Mouse (Mus musculus) ES-Bruce4 (cell line): Measurements from ENCODE around the gene Hypk. TPM values are rescaled to one million over a fixed set of nuclear protein-coding genes. Genes with fewer than 3 reads are reported as not detected.
"Not testable (repeated sequence)": the region's sequence is repeated elsewhere in the genome, so short reads cannot be mapped to it uniquely, and the experiment has no call there.

ENCODE experiments used
- H3K27ac ChIP-seq: 2 replicates; pipeline ENCODE4 v1.5.1; 2012; ENCODE audit warnings: low read length, inconsistent platforms; ENCODE audit not compliant: insufficient read depth
- H3K27me3 ChIP-seq: 2 replicates; pipeline ENCODE4 v1.6.1; 2012; ENCODE audit warnings: mild to moderate bottlenecking, low read length, inconsistent platforms; ENCODE audit not compliant: control insufficient read depth, poor library complexity, insufficient read depth, severe bottlenecking
- H3K36me3 ChIP-seq: 2 replicates; pipeline ENCODE4 v1.6.1; 2012; ENCODE audit warnings: inconsistent platforms, mild to moderate bottlenecking, low read length, moderate library complexity; ENCODE audit not compliant: control insufficient read depth, poor library complexity, insufficient read depth, severe bottlenecking
- H3K4me1 ChIP-seq: one replicate; pipeline ENCODE4 v1.8.1; 2011; ENCODE audit warnings: low read length; ENCODE audit not compliant: control insufficient read depth, insufficient read depth
- H3K4me3 ChIP-seq: 2 replicates; pipeline ENCODE4 v1.5.1; 2011; ENCODE audit warnings: low read depth, mild to moderate bottlenecking, low read length
- H3K9ac ChIP-seq: 2 replicates; pipeline ENCODE4 v1.6.1; 2012; ENCODE audit warnings: low read depth, mild to moderate bottlenecking, inconsistent platforms; ENCODE audit not compliant: poor library complexity, severe bottlenecking
- H3K9me3 ChIP-seq: replicated peaks from 2 replicates; pipeline ENCODE4 v1.6.1; 2012; ENCODE audit warnings: mild to moderate bottlenecking, low read length, inconsistent platforms; ENCODE audit not compliant: control insufficient read depth, poor library complexity, insufficient read depth, severe bottlenecking
- CTCF ChIP-seq: IDR thresholded peaks from one replicate; pipeline ENCODE4 v1.8.1; 2011; ENCODE audit warnings: low read depth, low read length
- EP300 ChIP-seq: IDR thresholded peaks from 2 replicates; pipeline ENCODE4 v1.6.1; 2011; ENCODE audit warnings: low read depth, low read length; ENCODE audit not compliant: insufficient read depth
- POLR2A ChIP-seq: IDR thresholded peaks from one replicate; pipeline ENCODE4 v1.8.1; 2011; ENCODE audit warnings: low read length; ENCODE audit not compliant: insufficient read depth
- polyA plus RNA-seq: library from polyadenylated mRNA; stranded (reverse); fragments of >200 nt; gene quantifications from 2 replicates; pipeline ENCODE4 v1.2.4, GENCODE M21; 2011; ENCODE audit warnings: low read depth; ENCODE audit not compliant: missing spikeins, insufficient read depth, insufficient read length

Hypk gene
- polyA plus RNA-seq, 1 experiment, result 102 TPM

GRCm38 (mm10) chr2:121477491-121478266 lies 24.6 kb downstream of the Hypk start:
- H3K4me3 ChIP-seq, result no peak overlapping the region
- no peak overlapping the region for H3K9ac ChIP-seq
- no peaks in the 10 kb centered on the region for H3K4me1 ChIP-seq
- H3K27me3 ChIP-seq, result no peaks in the 10 kb centered on the region
- no peak overlapping the region for H3K27ac ChIP-seq
- no peaks in the 10 kb centered on the region for H3K36me3 ChIP-seq
- no peaks in the 10 kb centered on the region for H3K9me3 ChIP-seq
- TF ChIP-seq POLR2A, result no peak

GRCm38 (mm10) chr2:121480498-121480897 lies 27.4 kb downstream of the Hypk start:
- no peak overlapping the region for H3K27ac ChIP-seq
- TF ChIP-seq CTCF (peak; percentile 85), POLR2A (no peak)
- H3K9ac ChIP-seq, result no peak overlapping the region
- H3K4me3 ChIP-seq, result no peak overlapping the region
- H3K27me3 ChIP-seq, result no peaks in the 10 kb centered on the region
- H3K36me3 ChIP-seq, result no peaks in the 10 kb centered on the region
- H3K4me1 ChIP-seq, result peaks cover 2% of the 10 kb centered on the region
- H3K9me3 ChIP-seq, result no peaks in the 10 kb centered on the region

GRCm38 (mm10) chr2:121480916-121481315 lies 27.8 kb downstream of the Hypk start:
- not testable (repeated sequence) for H3K9ac ChIP-seq, H3K4me3 ChIP-seq, H3K27ac ChIP-seq, H3K36me3 ChIP-seq, H3K9me3 ChIP-seq, H3K4me1 ChIP-seq, H3K27me3 ChIP-seq

- TF ChIP-seq EP300, result no peak
- no peak for TF ChIP-seq CTCF
- no peak for TF ChIP-seq POLR2A
- no peak overlapping the region for H3K9ac ChIP-seq
- no peak overlapping the region for H3K4me3 ChIP-seq
- H3K9me3 ChIP-seq, result no peaks in the 10 kb centered on the region
- no peaks in the 10 kb centered on the region for H3K27me3 ChIP-seq
- H3K27ac ChIP-seq, result no peak overlapping the region
- H3K36me3 ChIP-seq, result no peaks in the 10 kb centered on the region
- H3K4me1 ChIP-seq, result peaks cover 2% of the 10 kb centered on the region
Observed at GRCm38 (mm10) chr2:121483576-121483975, 30.5 kb downstream of the Hypk start.

GRCm38 (mm10) chr2:121484403-121484802 lies 31.3 kb downstream of the Hypk start:
- H3K4me3 ChIP-seq, H3K36me3 ChIP-seq, H3K27ac ChIP-seq, H3K27me3 ChIP-seq, H3K4me1 ChIP-seq, H3K9me3 ChIP-seq, H3K9ac ChIP-seq: not testable (repeated sequence)

GRCm38 (mm10) chr2:121501550-121501949 lies 48.5 kb downstream of the Hypk start:
- not testable (repeated sequence) for H3K9ac ChIP-seq, H3K4me1 ChIP-seq, H3K27ac ChIP-seq, H3K27me3 ChIP-seq, H3K9me3 ChIP-seq, H3K4me3 ChIP-seq, H3K36me3 ChIP-seq
